ENCODE assay signal across 11 mouse cellular contexts in the genomic region with DNA sequence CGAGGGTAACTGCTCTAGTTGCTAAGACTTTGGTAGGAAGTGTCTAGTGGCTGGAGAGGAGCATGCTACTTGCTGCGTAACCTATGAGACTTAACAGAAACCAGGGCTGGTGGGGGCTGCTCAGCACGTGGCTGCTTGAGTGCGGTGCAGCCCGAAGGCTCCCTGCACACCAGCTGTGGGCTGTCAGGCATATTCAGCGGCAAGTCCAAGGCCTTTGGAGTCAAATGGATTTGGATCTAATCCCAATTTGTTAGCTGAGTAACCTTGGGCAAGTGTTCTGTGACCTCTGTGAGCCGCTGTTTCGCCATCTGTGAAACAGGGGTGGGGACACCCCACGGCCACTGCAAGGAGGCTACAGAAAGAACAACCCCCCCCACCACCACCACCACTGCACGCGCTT.
DNase-seq lines count a peak whose midpoint lies in the region; ATAC-seq and TF ChIP-seq lines count a peak whose summit lies in the region.
"Had no signal": no experiment of that assay in that cellular context is flagged by ENCODE, and none has a peak within 500 bp of the region (broad histone marks: within the 10 kb centered on the region; RNA-seq: fewer than 3 reads in every experiment).

No protein-coding gene starts in this region.

- no peak for TF ChIP-seq EP300 in stomach, postnatal 0 days (optimal IDR thresholded peaks at IDR 0.05)

- ATAC-seq in stomach, embryonic 14.5 days (ENCODE audit: insufficient number of reproducible peaks, insufficient read depth, low FRiP score, low read depth), result peak; percentile 58; the same call in 1 of the 2 replicates
- ATAC-seq in stomach, postnatal 0 days (ENCODE audit: low FRiP score, low TSS enrichment), result no peak
- peak; percentile 69 for ATAC-seq in limb, embryonic 13.5 days (ENCODE audit: low FRiP score, low read depth)

- H3K4me3 ChIP-seq in stomach, embryonic 14.5 days (ENCODE audit: low read depth, low read length), result no peak overlapping the region
- no peak overlapping the region for H3K4me3 ChIP-seq in stomach, postnatal 0 days (ENCODE audit: low read depth, low read length)
- no peak overlapping the region for H3K4me3 ChIP-seq in limb, embryonic 13.5 days
- H3K4me3 ChIP-seq: neural tube, embryonic 12.5 days had no signal

- TF ChIP-seq CTCF in stomach, postnatal 0 days (IDR thresholded peaks at IDR 0.05; ENCODE audit: low read depth), result no peak

- H3K36me3 ChIP-seq in stomach, embryonic 14.5 days (ENCODE audit: control insufficient read depth, insufficient read depth, low read length), result no peaks in the 10 kb centered on the region
- no peaks in the 10 kb centered on the region for H3K36me3 ChIP-seq in stomach, postnatal 0 days (ENCODE audit: control insufficient read depth, insufficient read depth, low read length)
- H3K36me3 ChIP-seq in limb, embryonic 13.5 days, result no peaks in the 10 kb centered on the region
- H3K36me3 ChIP-seq: neural tube, embryonic 12.5 days had no signal

- H3K27ac ChIP-seq in stomach, embryonic 14.5 days (ENCODE audit: low read length), result no peak overlapping the region
- H3K27ac ChIP-seq in stomach, postnatal 0 days (replicated peaks), result no peak overlapping the region
- no peak overlapping the region for H3K27ac ChIP-seq in limb, embryonic 13.5 days
- H3K27ac ChIP-seq: neural tube, embryonic 12.5 days had no signal

- H3K27me3 ChIP-seq in stomach, embryonic 14.5 days (ENCODE audit: control insufficient read depth, insufficient read depth, low read length), result no peaks in the 10 kb centered on the region
- H3K27me3 ChIP-seq in stomach, postnatal 0 days (ENCODE audit: control insufficient read depth, insufficient read depth, low read length), result no peaks in the 10 kb centered on the region
- no peaks in the 10 kb centered on the region for H3K27me3 ChIP-seq in limb, embryonic 13.5 days
- H3K27me3 ChIP-seq: neural tube, embryonic 12.5 days had no signal

- DNase-seq in stomach, postnatal 0 days (ENCODE audit: low spot score), result no peak
- peak; percentile 19 for DNase-seq in heart, postnatal 4 days
- DNase-seq in cerebellum, postnatal 25 days, result no peak
- DNase-seq in right cerebral cortex, postnatal 36 days (ENCODE audit: low spot score in 2 of 2), result no peak
- DNase-seq in cerebellum, adult 9-10 months, result no peak
- DNase-seq: cerebellum, adult 9-11 months; gastrocnemius, postnatal 10 days; thymus, adult 2 months had no signal

- no peaks in the 10 kb centered on the region for H3K4me1 ChIP-seq in stomach, embryonic 14.5 days (ENCODE audit: control insufficient read depth, insufficient read depth, low read length)
- H3K4me1 ChIP-seq in stomach, postnatal 0 days (replicated peaks; ENCODE audit: control insufficient read depth, insufficient read depth), result no peaks in the 10 kb centered on the region
- H3K4me1 ChIP-seq in limb, embryonic 13.5 days, result peaks cover 41% of the 10 kb centered on the region

- no peak overlapping the region for H3K9ac ChIP-seq in stomach, embryonic 14.5 days (replicated peaks; ENCODE audit: low read depth, low read length)
- no peak overlapping the region for H3K9ac ChIP-seq in stomach, postnatal 0 days (ENCODE audit: low read length)
- H3K9ac ChIP-seq in limb, embryonic 13.5 days, result no peak overlapping the region
- H3K9ac ChIP-seq: neural tube, embryonic 12.5 days had no signal

- no peaks in the 10 kb centered on the region for H3K9me3 ChIP-seq in stomach, embryonic 14.5 days (ENCODE audit: control insufficient read depth, low read depth, low read length)
- no peaks in the 10 kb centered on the region for H3K9me3 ChIP-seq in stomach, postnatal 0 days (ENCODE audit: control insufficient read depth, low read length)
- no peaks in the 10 kb centered on the region for H3K9me3 ChIP-seq in limb, embryonic 13.5 days
- H3K9me3 ChIP-seq: neural tube, embryonic 12.5 days had no signal

- no peak overlapping the region for H3K4me2 ChIP-seq in stomach, embryonic 14.5 days (replicated peaks; ENCODE audit: low read depth, low read length)
- H3K4me2 ChIP-seq in stomach, postnatal 0 days (replicated peaks; ENCODE audit: low read depth), result no peak overlapping the region
- H3K4me2 ChIP-seq in limb, embryonic 13.5 days (replicated peaks), result no peak overlapping the region
- H3K4me2 ChIP-seq: neural tube, embryonic 12.5 days had no signal

- 38% methylated on average over 11 of the region's 11 CpGs for WGBS in stomach, embryonic 14.5 days
- WGBS in stomach, postnatal 0 days, result 56% methylated on average over 11 of the region's 11 CpGs
- WGBS in limb, embryonic 13.5 days, result 25% methylated on average over 11 of the region's 11 CpGs
